Mouse (Mus musculus) forebrain, postnatal 0 days (tissue): ENCODE measurements around the gene Myh7b. TPM values are rescaled to one million over a fixed set of nuclear protein-coding genes. Genes with fewer than 3 reads are reported as not detected.

Source experiments
- ATAC-seq: fragments of 200-750 bp; cut with Nextera tagmentation; 2 replicates; pipeline ENCODE4 v1.8.0; 2017; ENCODE audit warnings: mild to moderate bottlenecking, moderate library complexity
- DNase-seq: peaks from one replicate; pipeline ENCODE4 v3.0.0-alpha.2; 2015
- H3K27ac ChIP-seq: fragments of 300-500 bp; sonication (generic); 2 replicates; pipeline ENCODE4 v1.5.1; 2014; ENCODE audit warnings: low read depth, mild to moderate bottlenecking, antibody characterized with exemption, low read length, moderate library complexity, mixed read lengths
- H3K27me3 ChIP-seq: fragments of 300-500 bp; sonication (generic); 2 replicates; pipeline ENCODE4 v1.6.1; 2014; ENCODE audit warnings: mild to moderate bottlenecking, low read length, mixed read lengths; ENCODE audit not compliant: insufficient read depth
- H3K36me3 ChIP-seq: fragments of 300-500 bp; sonication (generic); 2 replicates; pipeline ENCODE4 v1.6.1; 2014; ENCODE audit warnings: mild to moderate bottlenecking, moderate library complexity; ENCODE audit not compliant: insufficient read depth
- H3K4me1 ChIP-seq: fragments of 300-500 bp; sonication (generic); 2 replicates; pipeline ENCODE4 v1.6.1; 2014; ENCODE audit warnings: antibody characterized with exemption; ENCODE audit not compliant: insufficient read depth
- H3K4me2 ChIP-seq: fragments of 300-500 bp; sonication (generic); 2 replicates; pipeline ENCODE4 v1.6.1; 2014; ENCODE audit warnings: low read depth, mild to moderate bottlenecking, moderate library complexity
- H3K4me3 ChIP-seq: fragments of 300-500 bp; sonication (generic); 2 replicates; pipeline ENCODE4 v1.5.1; 2014; ENCODE audit warnings: low read depth, low read length, mixed read lengths
- H3K9ac ChIP-seq: fragments of 300-500 bp; sonication (generic); 2 replicates; pipeline ENCODE4 v1.6.1; 2014; ENCODE audit warnings: mild to moderate bottlenecking
- H3K9me3 ChIP-seq: fragments of 300-500 bp; sonication (generic); 2 replicates; pipeline ENCODE4 v1.6.1; 2016; ENCODE audit warnings: low read length
- CTCF ChIP-seq: sonication (generic); IDR thresholded peaks from 2 replicates; pipeline ENCODE4 v1.5.1; 2016; ENCODE audit warnings: antibody characterized with exemption, control low read depth, low read depth
- WGBS: fragments of 180-500 bp; shearing (Covaris S2); extraction: QIAGEN DNeasy Blood & Tissue Kit; methylation state at CpG from one replicate; pipeline ENCODE4 v1.1.7; 2014; 5-methylcytosine and 5-hydroxymethylcytosine counted together
- polyA plus RNA-seq: library from polyadenylated mRNA; unstranded; fragments of >200 nt; fragmentation: Nextera tagmentation; extraction: Ambion mirVana; gene quantifications from 2 replicates; pipeline ENCODE4 v1.2.1, GENCODE M21; 2015
- total RNA-seq: library from RNA; depleted of rRNA; stranded (reverse); fragments of >200 nt; gene quantifications from 2 replicates; pipeline ENCODE4 v1.2.3, GENCODE M21; 2014

Gene Myh7b
- total and polyA plus RNA-seq, 2 experiments from 2014 or later = 0.29 to 2.0 TPM

GRCm38 (mm10) chr2:155663910-155664460 is 53.0 kb downstream of the Myh7b start:
- Histone ChIP-seq H3K4me1 (no peaks in the 10 kb centered on the region), H3K27me3 (no peaks in the 10 kb centered on the region), H3K27ac (no peak overlapping the region), H3K9me3 (no peaks in the 10 kb centered on the region), H3K36me3 (peaks cover 75% of the 10 kb centered on the region), H3K9ac (no peak overlapping the region), H3K4me3 (no peak overlapping the region), H3K4me2 (no peak overlapping the region)
- TF ChIP-seq CTCF = no peak
- no peak for DNase-seq
- ATAC-seq = no peak
- 81% methylated on average over 6 of the region's 6 CpGs for WGBS

- no peak overlapping the region for H3K4me3 ChIP-seq
- H3K4me2 ChIP-seq = no peak overlapping the region
- no peak overlapping the region for H3K27ac ChIP-seq
- WGBS = 97% methylated on average over 8 of the region's 8 CpGs
- no peaks in the 10 kb centered on the region for H3K27me3 ChIP-seq
- DNase-seq (no peak), ATAC-seq (no peak)
- no peak for TF ChIP-seq CTCF
- no peaks in the 10 kb centered on the region for H3K4me1 ChIP-seq
- no peaks in the 10 kb centered on the region for H3K9me3 ChIP-seq
- H3K36me3 ChIP-seq = peaks cover 70% of the 10 kb centered on the region
- no peak overlapping the region for H3K9ac ChIP-seq
Measured at GRCm38 (mm10) chr2:155667881-155668280, 56.9 kb downstream of the Myh7b start.

GRCm38 (mm10) chr2:155668461-155668860 is 57.4 kb downstream of the Myh7b start:
- 83% methylated on average over 4 of the region's 4 CpGs for WGBS
- Histone ChIP-seq H3K9ac (no peak overlapping the region), H3K36me3 (peaks cover 65% of the 10 kb centered on the region), H3K27ac (no peak overlapping the region), H3K27me3 (no peaks in the 10 kb centered on the region), H3K4me2 (no peak overlapping the region), H3K9me3 (no peaks in the 10 kb centered on the region), H3K4me3 (no peak overlapping the region), H3K4me1 (no peaks in the 10 kb centered on the region)
- DNase-seq (no peak), ATAC-seq (no peak)
- peak; percentile 55 for TF ChIP-seq CTCF

GRCm38 (mm10) chr2:155671236-155671635 is 60.2 kb downstream of the Myh7b start:
- Histone ChIP-seq H3K4me2 (no peak overlapping the region), H3K4me3 (no peak overlapping the region), H3K27me3 (no peaks in the 10 kb centered on the region), H3K27ac (no peak overlapping the region), H3K4me1 (no peaks in the 10 kb centered on the region), H3K36me3 (peaks cover 39% of the 10 kb centered on the region), H3K9ac (no peak overlapping the region), H3K9me3 (no peaks in the 10 kb centered on the region)
- 80% methylated on average over 4 of the region's 4 CpGs for WGBS
- ATAC-seq (no peak), DNase-seq (no peak)
- TF ChIP-seq CTCF = no peak

GRCm38 (mm10) chr2:155673546-155673945 is 62.5 kb downstream of the Myh7b start:
- no peaks in the 10 kb centered on the region for H3K27me3 ChIP-seq
- peak; percentile 62 for TF ChIP-seq CTCF
- no peak overlapping the region for H3K9ac ChIP-seq
- no peak overlapping the region for H3K4me3 ChIP-seq
- no peak overlapping the region for H3K4me2 ChIP-seq
- ATAC-seq (no peak), DNase-seq (peak; percentile 43)
- H3K4me1 ChIP-seq = no peaks in the 10 kb centered on the region
- H3K27ac ChIP-seq = no peak overlapping the region
- WGBS = 17% methylated on average over 2 of the region's 2 CpGs
- H3K36me3 ChIP-seq = peaks cover 24% of the 10 kb centered on the region
- H3K9me3 ChIP-seq = no peaks in the 10 kb centered on the region

GRCm38 (mm10) chr2:155675118-155675517 is 64.1 kb downstream of the Myh7b start:
- Histone ChIP-seq H3K27me3 (no peaks in the 10 kb centered on the region), H3K4me3 (no peak overlapping the region), H3K27ac (no peak overlapping the region), H3K4me2 (no peak overlapping the region), H3K9ac (no peak overlapping the region), H3K4me1 (no peaks in the 10 kb centered on the region), H3K9me3 (no peaks in the 10 kb centered on the region), H3K36me3 (peaks cover 24% of the 10 kb centered on the region)
- no peak for DNase-seq
- ATAC-seq = no peak
- 72% methylated on average over 4 of the region's 4 CpGs for WGBS
- no peak for TF ChIP-seq CTCF

GRCm38 (mm10) chr2:155679586-155680110 is 68.6 kb downstream of the Myh7b start:
- DNase-seq (no peak), ATAC-seq (no peak)
- Histone ChIP-seq H3K36me3 (no peaks in the 10 kb centered on the region), H3K4me3 (no peak overlapping the region), H3K27me3 (no peaks in the 10 kb centered on the region), H3K4me1 (no peaks in the 10 kb centered on the region), H3K4me2 (no peak overlapping the region), H3K9me3 (no peaks in the 10 kb centered on the region), H3K27ac (no peak overlapping the region), H3K9ac (no peak overlapping the region)
- no peak for TF ChIP-seq CTCF
- WGBS = 87% methylated on average over 4 of the region's 4 CpGs
